Mouse (Mus musculus) forebrain, embryonic 16.5 days (tissue): ENCODE data around the gene Pate2. TPM values are rescaled to one million over a fixed set of nuclear protein-coding genes. Genes with fewer than 3 reads are reported as not detected.

Experiments used
- ATAC-seq: fragments of 200-750 bp; cut with Nextera tagmentation; 2 replicates; pipeline ENCODE4 v1.8.0; 2017; ENCODE audit warnings: mild to moderate bottlenecking, moderate library complexity
- H3K27ac ChIP-seq: fragments of 300-500 bp; sonication (generic); 2 replicates; pipeline ENCODE4 v1.5.1; 2014; ENCODE audit warnings: low read length, control low read depth
- H3K27me3 ChIP-seq: fragments of 300-500 bp; sonication (generic); replicated peaks from 2 replicates; pipeline ENCODE4 v1.6.1; 2014; ENCODE audit warnings: low read length; ENCODE audit not compliant: control insufficient read depth, insufficient read depth
- H3K36me3 ChIP-seq: fragments of 300-500 bp; sonication (generic); 2 replicates; pipeline ENCODE4 v1.6.1; 2014; ENCODE audit not compliant: control insufficient read depth, insufficient read depth
- H3K4me1 ChIP-seq: fragments of 300-500 bp; sonication (generic); replicated peaks from 2 replicates; pipeline ENCODE4 v1.6.1; 2014; ENCODE audit warnings: low read length; ENCODE audit not compliant: control insufficient read depth, insufficient read depth
- H3K4me2 ChIP-seq: fragments of 300-500 bp; sonication (generic); 2 replicates; pipeline ENCODE4 v1.6.1; 2014; ENCODE audit warnings: mild to moderate bottlenecking, low read length, control low read depth
- H3K4me3 ChIP-seq: fragments of 300-500 bp; sonication (generic); replicated peaks from 2 replicates; pipeline ENCODE4 v1.5.1; 2014; ENCODE audit warnings: mild to moderate bottlenecking, low read length, control low read depth
- H3K9ac ChIP-seq: fragments of 300-500 bp; sonication (generic); replicated peaks from 2 replicates; pipeline ENCODE4 v1.6.1; 2014; ENCODE audit warnings: low read depth, low read length, control low read depth
- H3K9me3 ChIP-seq: fragments of 300-500 bp; sonication (generic); 2 replicates; pipeline ENCODE4 v1.6.1; 2016; ENCODE audit warnings: low read length; ENCODE audit not compliant: control insufficient read depth
- WGBS: fragments of 180-500 bp; shearing (Covaris S2); extraction: QIAGEN DNeasy Blood & Tissue Kit; methylation state at CpG from one replicate; pipeline ENCODE4 v1.1.7; 2014; 5-methylcytosine and 5-hydroxymethylcytosine counted together
- polyA plus RNA-seq: library from polyadenylated mRNA; unstranded; fragments of >200 nt; fragmentation: Nextera tagmentation; extraction: Ambion mirVana; gene quantifications from 2 replicates; pipeline ENCODE4 v1.2.1, GENCODE M21; 2015

Pate2 gene
- polyA plus RNA-seq, 1 experiment from 2014 or later = 2.3 TPM

GRCm38 (mm10) chr9:35545704-35546103, 24.4 kb upstream of the Pate2 start:
- Histone ChIP-seq H3K4me2 (no peak overlapping the region), H3K4me3 (no peak overlapping the region), H3K4me1 (no peaks in the 10 kb centered on the region), H3K36me3 (peaks cover 12% of the 10 kb centered on the region), H3K9me3 (no peaks in the 10 kb centered on the region), H3K27me3 (no peaks in the 10 kb centered on the region), H3K9ac (no peak overlapping the region), H3K27ac (no peak overlapping the region)
- 74% methylated on average over 12 of the region's 12 CpGs for WGBS
- ATAC-seq = no peak

- H3K4me2 ChIP-seq = no peak overlapping the region
- 82% methylated on average over 9 of the region's 9 CpGs for WGBS
- no peak overlapping the region for H3K27ac ChIP-seq
- no peak overlapping the region for H3K4me3 ChIP-seq
- ATAC-seq = no peak
- H3K36me3 ChIP-seq = peaks cover 10% of the 10 kb centered on the region
- no peaks in the 10 kb centered on the region for H3K9me3 ChIP-seq
- H3K27me3 ChIP-seq = no peaks in the 10 kb centered on the region
- no peaks in the 10 kb centered on the region for H3K4me1 ChIP-seq
- H3K9ac ChIP-seq = no peak overlapping the region
These were observed 23.3 kb upstream of the Pate2 start for GRCm38 (mm10) chr9:35546745-35547144.

DNA sequence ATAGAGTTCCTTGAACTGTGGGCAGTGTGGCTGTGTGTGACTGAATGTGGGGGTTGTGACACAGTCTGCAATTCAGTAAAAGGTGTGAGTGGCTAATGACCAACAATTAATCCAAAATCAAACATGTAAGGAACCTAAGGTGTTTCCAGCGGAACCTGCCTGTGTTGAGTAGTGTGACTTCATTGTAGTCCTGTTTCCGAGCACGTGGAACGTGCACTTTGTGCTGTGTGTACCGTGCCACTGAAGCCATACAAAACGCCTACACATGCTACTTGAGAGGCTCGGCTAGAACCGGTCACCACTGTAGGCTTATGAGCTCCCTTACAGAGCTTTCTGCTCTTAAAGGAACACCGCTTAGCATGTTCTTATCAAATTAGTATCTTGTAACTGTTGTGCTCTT, 21.6 kb upstream of the Pate2 start:
- ATAC-seq = no peak
- Histone ChIP-seq H3K4me2 (no peak overlapping the region), H3K9me3 (no peaks in the 10 kb centered on the region), H3K27me3 (no peaks in the 10 kb centered on the region), H3K27ac (no peak overlapping the region), H3K4me3 (no peak overlapping the region), H3K4me1 (no peaks in the 10 kb centered on the region), H3K9ac (no peak overlapping the region), H3K36me3 (peaks cover 8% of the 10 kb centered on the region; the same call in 1 of the 2 replicates)
- 87% methylated on average over 9 of the region's 9 CpGs for WGBS

DNA sequence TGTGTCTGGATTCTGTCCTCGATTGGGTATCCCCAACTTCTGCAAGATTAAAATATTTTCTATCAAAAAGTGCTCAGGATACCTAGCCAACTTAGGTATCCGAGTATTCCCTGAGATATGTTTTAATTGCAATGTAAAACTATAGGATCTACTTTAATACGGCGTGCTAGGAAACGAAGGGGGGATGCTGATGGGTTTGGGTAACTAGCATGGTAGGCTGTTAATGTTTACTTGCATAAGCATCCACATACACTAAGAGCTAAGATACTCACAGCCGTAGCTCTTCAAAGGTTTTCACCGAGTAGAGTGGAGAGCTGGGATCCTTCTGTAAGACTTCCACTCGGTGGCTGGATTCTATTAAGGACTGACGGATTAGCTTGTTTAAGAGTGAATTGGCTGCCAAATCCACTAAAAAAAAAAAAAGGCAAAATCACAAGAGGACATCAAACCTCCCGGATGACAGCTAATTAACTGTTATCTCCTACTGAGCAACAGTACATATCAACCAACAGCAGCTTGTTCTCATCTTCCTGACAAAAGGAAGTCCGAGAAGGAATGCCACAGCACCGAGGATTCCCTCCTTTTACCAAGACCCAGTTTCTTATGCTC, 13.5 kb upstream of the Pate2 start:
- Histone ChIP-seq H3K36me3 (peaks cover 6% of the 10 kb centered on the region; the same call in 1 of the 2 replicates), H3K9ac (no peak overlapping the region), H3K4me2 (no peak overlapping the region), H3K4me3 (no peak overlapping the region), H3K9me3 (no peaks in the 10 kb centered on the region), H3K27ac (no peak overlapping the region), H3K27me3 (peaks cover 2% of the 10 kb centered on the region; the same call in 1 of the 2 replicates), H3K4me1 (peaks cover 17% of the 10 kb centered on the region)
- WGBS = 72% methylated on average over 12 of the region's 12 CpGs
- ATAC-seq = no peak

DNA sequence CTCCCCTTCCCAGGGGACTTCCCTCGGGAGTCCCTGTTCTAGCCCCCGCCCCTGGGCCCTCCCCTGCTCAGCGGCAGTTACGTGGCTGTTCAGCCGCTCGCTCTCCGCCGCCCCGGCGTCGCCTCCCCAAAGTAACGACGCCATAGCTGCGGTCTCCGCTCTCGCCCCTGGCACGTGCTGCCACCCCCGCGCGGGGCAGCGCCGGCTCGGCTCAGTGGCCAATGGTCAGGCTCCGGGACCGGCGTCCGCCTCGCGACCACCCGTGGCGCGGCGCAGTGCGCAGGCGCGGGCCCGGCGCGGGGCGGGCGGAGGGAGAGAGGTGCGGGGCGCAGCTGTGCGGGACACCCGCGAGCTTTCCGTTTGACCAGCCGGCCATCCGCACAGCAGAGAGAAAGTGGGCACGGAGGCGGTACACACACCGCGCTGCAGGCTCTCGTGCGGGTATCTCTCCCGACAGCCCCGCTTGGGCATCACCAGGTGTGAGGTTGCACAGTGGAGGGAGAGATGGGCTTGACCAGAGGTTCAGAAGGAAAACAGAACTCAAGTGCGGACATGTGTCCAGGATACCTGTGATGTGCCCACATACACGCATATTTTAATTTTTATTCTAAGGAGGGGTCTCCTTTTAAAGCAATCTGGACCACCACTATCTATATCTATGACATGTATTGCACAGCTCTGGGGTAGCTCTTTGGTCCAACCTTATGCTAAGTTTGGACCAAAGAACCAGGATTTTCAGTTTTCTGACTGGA, 11.7 kb upstream of the Pate2 start, which contains the start of the genes Ddx25 and Pus3:
TSS of gene Ddx25 (minus strand) at position 272 of the 752 bp plus-strand sequence.
TSS of gene Pus3 (plus strand) at position 339 of the 752 bp plus-strand sequence.
- peak within 1 kb of the TSS; percentile 97 for H3K4me2 ChIP-seq
- peaks cover 2% of the 10 kb centered on the region; the same call in 1 of the 2 replicates for H3K27me3 ChIP-seq
- peaks cover 17% of the 10 kb centered on the region for H3K4me1 ChIP-seq
- peaks cover 10% of the 10 kb centered on the region; the same call in 1 of the 2 replicates for H3K36me3 ChIP-seq
- peak; percentile 68 for ATAC-seq
- WGBS = under 1% methylated on average over 59 of the region's 59 CpGs
- peak within 1 kb of the TSS; percentile 73 for H3K9ac ChIP-seq
- peak within 1 kb of the TSS; percentile 78 for H3K27ac ChIP-seq
- H3K9me3 ChIP-seq = no peaks in the 10 kb centered on the region
- peak within 1 kb of the TSS; percentile 58 for H3K4me3 ChIP-seq

GRCm38 (mm10) chr9:35559009-35559890, 10.8 kb upstream of the Pate2 start:
- H3K27me3 ChIP-seq = peaks cover 2% of the 10 kb centered on the region; the same call in 1 of the 2 replicates
- no peaks in the 10 kb centered on the region for H3K9me3 ChIP-seq
- H3K4me1 ChIP-seq = peaks cover 17% of the 10 kb centered on the region
- ATAC-seq = peak; percentile 94
- H3K4me3 ChIP-seq = peak overlapping the region; percentile 58
- H3K36me3 ChIP-seq = peaks cover 10% of the 10 kb centered on the region; the same call in 1 of the 2 replicates
- H3K27ac ChIP-seq = peak overlapping the region; percentile 78
- H3K4me2 ChIP-seq = peak overlapping the region; percentile 97
- 2% methylated on average over 31 of the region's 31 CpGs for WGBS
- H3K9ac ChIP-seq = peak overlapping the region; percentile 73

- Histone ChIP-seq H3K4me2 (no peak overlapping the region), H3K4me1 (peaks cover 17% of the 10 kb centered on the region), H3K9me3 (no peaks in the 10 kb centered on the region), H3K27ac (no peak overlapping the region), H3K4me3 (no peak overlapping the region), H3K9ac (no peak overlapping the region), H3K27me3 (peaks cover 2% of the 10 kb centered on the region; the same call in 1 of the 2 replicates), H3K36me3 (peaks cover 19% of the 10 kb centered on the region)
- 94% methylated on average over 11 of the region's 11 CpGs for WGBS
- ATAC-seq = no peak
These were observed 9.0 kb upstream of the Pate2 start for GRCm38 (mm10) chr9:35561076-35561475.

DNA sequence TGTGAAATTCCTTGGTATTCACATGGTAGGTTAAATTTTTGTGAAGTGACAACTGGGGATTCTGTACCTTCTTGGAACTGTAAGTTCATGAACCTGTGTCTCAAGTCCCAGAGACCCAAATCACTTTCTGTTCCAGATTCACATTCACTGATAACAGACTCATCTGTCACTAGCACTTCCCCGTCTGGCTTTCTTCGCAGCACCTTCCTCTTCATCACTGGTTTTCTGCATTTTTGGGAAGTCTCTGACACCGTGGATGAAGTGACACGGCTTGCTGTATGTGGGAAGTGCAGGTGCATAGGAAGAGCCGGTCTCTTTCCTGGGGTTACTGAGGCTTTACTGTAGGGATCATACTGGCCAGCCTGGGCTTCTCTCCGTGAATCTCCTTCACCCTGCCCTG, 8.5 kb upstream of the Pate2 start:
- WGBS = 95% methylated on average over 6 of the region's 6 CpGs

More for the DNA sequence above, 8.5 kb upstream of the Pate2 start:
- Histone ChIP-seq H3K4me1 (peaks cover 17% of the 10 kb centered on the region), H3K27me3 (peaks cover 2% of the 10 kb centered on the region; the same call in 1 of the 2 replicates), H3K9ac (no peak overlapping the region), H3K9me3 (no peaks in the 10 kb centered on the region), H3K27ac (no peak overlapping the region), H3K4me3 (no peak overlapping the region), H3K36me3 (peaks cover 24% of the 10 kb centered on the region), H3K4me2 (no peak overlapping the region)
- no peak for ATAC-seq
